Mouse (Mus musculus): ENCODE results near the gene Mob3b. TPM values are rescaled to one million over a fixed set of nuclear protein-coding genes. Genes with fewer than 3 reads are reported as not detected.
A peak's percentile ranks its signal among the peaks of the same experiment; 100 is the strongest.

Gene Mob3b
- polyA plus RNA-seq, 1 experiment from 2014 or later, result 8.4 TPM

GRCm38 (mm10) chr4:35167855-35168254, 10.6 kb upstream of the Mob3b start:
- H3K27ac ChIP-seq, result no peak overlapping the region
- H3K36me3 ChIP-seq, result no peaks in the 10 kb centered on the region
- no peaks in the 10 kb centered on the region for H3K27me3 ChIP-seq (replicated peaks)
- H3K9ac ChIP-seq, result no peak overlapping the region
- no peaks in the 10 kb centered on the region for H3K9me3 ChIP-seq
- H3K4me1 ChIP-seq, result no peaks in the 10 kb centered on the region
- H3K4me3 ChIP-seq, result no peak overlapping the region
- H3K4me2 ChIP-seq (replicated peaks), result no peak overlapping the region
- ATAC-seq (ENCODE audit: low FRiP score, low read depth), result no peak
- 80% methylated on average over 5 of the region's 5 CpGs for WGBS

DNA sequence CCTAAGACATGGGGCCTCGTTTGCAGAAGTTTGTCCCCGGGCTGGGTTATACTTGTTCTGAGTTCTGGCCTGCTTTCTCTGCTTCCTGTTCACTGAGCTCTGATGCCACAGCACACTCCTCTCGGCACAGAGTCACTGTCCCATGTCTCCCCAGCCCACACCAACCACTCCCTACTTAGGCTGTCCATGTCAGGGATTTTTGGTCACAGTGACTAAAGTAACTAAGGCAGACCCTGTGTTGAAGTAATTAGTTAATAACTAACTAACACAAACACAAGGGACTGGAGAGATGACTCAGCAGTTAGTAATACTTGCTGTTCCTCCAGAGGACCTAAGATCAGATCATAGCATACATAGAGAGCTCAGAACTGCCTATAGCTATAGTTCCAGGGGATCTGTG, 8.7 kb upstream of the Mob3b start:
- no peaks in the 10 kb centered on the region for H3K36me3 ChIP-seq
- no peak overlapping the region for H3K27ac ChIP-seq
- no peaks in the 10 kb centered on the region for H3K4me1 ChIP-seq
- H3K4me3 ChIP-seq, result no peak overlapping the region
- 84% methylated on average over 3 of the region's 3 CpGs for WGBS
- H3K9me3 ChIP-seq, result no peaks in the 10 kb centered on the region
- no peaks in the 10 kb centered on the region for H3K27me3 ChIP-seq (replicated peaks)
- H3K9ac ChIP-seq, result no peak overlapping the region
- ATAC-seq (ENCODE audit: low FRiP score, low read depth), result no peak
- H3K4me2 ChIP-seq (replicated peaks), result no peak overlapping the region

GRCm38 (mm10) chr4:35165275-35165674, 8.0 kb upstream of the Mob3b start:
- H3K36me3 ChIP-seq, result no peaks in the 10 kb centered on the region
- H3K4me3 ChIP-seq, result no peak overlapping the region
- no peaks in the 10 kb centered on the region for H3K4me1 ChIP-seq
- ATAC-seq (ENCODE audit: low FRiP score, low read depth), result no peak
- H3K27me3 ChIP-seq (replicated peaks), result no peaks in the 10 kb centered on the region
- 92% methylated on average over 2 of the region's 2 CpGs for WGBS
- no peak overlapping the region for H3K4me2 ChIP-seq (replicated peaks)
- no peaks in the 10 kb centered on the region for H3K9me3 ChIP-seq
- no peak overlapping the region for H3K27ac ChIP-seq
- H3K9ac ChIP-seq, result no peak overlapping the region

GRCm38 (mm10) chr4:35157815-35158214, 531 bp upstream of the Mob3b start:
- no peak overlapping the region for H3K27ac ChIP-seq
- ATAC-seq (ENCODE audit: low FRiP score, low read depth), result no peak
- peak overlapping the region; percentile 57; the same call in 1 of the 2 replicates for H3K4me3 ChIP-seq
- H3K4me1 ChIP-seq, result peaks cover 16% of the 10 kb centered on the region
- H3K9me3 ChIP-seq, result no peaks in the 10 kb centered on the region
- no peak overlapping the region for H3K9ac ChIP-seq
- H3K4me2 ChIP-seq (replicated peaks), result no peak overlapping the region
- H3K27me3 ChIP-seq (replicated peaks), result no peaks in the 10 kb centered on the region
- WGBS, result 65% methylated on average over 11 of the region's 11 CpGs
- no peaks in the 10 kb centered on the region for H3K36me3 ChIP-seq

GRCm38 (mm10) chr4:35156149-35156611, 1.1 kb downstream of the Mob3b start:
- ATAC-seq (ENCODE audit: low FRiP score, low read depth), result peak; percentile 77
- under 1% methylated on average over 26 of the region's 26 CpGs for WGBS

DNA sequence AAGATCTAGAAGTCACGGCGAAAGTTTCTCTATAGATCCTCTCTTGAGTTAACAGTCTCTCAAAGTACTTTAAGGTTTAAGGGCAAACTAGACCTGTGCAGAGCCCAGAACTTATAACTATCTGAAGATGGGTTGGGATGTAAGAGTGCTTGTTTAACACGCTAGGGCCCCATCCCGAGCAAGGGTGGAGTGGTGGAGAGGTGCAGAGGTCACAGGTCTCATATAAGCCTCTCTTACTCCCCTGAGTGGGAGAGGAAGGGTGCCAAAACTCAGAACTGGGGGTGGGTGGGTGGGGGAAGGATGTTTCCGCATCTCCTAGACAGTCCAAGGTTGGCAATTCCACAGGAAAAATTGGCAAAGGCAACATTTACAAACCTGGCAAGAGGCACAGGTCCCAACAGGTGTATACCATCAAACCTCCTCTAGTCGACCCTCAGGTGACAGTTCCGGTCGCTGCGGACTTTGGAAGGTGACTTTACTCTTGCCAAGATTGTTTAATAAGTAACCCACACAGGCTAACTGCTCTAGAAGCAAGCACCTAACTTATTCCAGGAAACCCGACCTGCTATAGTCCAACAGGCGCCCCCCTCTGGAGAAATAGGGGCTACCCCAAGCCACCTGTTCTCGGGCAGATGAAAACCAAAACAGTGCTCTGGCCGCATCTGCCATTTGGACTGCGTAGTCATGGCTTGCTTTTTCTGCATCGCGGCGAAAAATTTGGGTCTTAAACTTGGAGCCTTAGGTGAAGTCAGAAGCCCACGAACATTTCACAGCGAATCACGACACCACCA, 2.0 kb downstream of the Mob3b start:
- Histone ChIP-seq H3K36me3 (no peaks in the 10 kb centered on the region), H3K4me3 (peak overlapping the region; percentile 57), H3K4me1 (peaks cover 16% of the 10 kb centered on the region), H3K9me3 (no peaks in the 10 kb centered on the region), H3K4me2 (replicated peaks) (peak overlapping the region; percentile 92), H3K27ac (no peak overlapping the region), H3K9ac (peak overlapping the region; percentile 38; the same call in 1 of the 2 replicates), H3K27me3 (replicated peaks) (no peaks in the 10 kb centered on the region)
- WGBS, result 19% methylated on average over 20 of the region's 20 CpGs
- ATAC-seq (ENCODE audit: low FRiP score, low read depth), result no peak

More at GRCm38 (mm10) chr4:35156149-35156611, 1.1 kb downstream of the Mob3b start:
- no peak overlapping the region for H3K27ac ChIP-seq
- H3K4me2 ChIP-seq (replicated peaks), result peak overlapping the region; percentile 92
- H3K9me3 ChIP-seq, result no peaks in the 10 kb centered on the region
- H3K36me3 ChIP-seq, result no peaks in the 10 kb centered on the region
- H3K27me3 ChIP-seq (replicated peaks), result no peaks in the 10 kb centered on the region
- H3K4me1 ChIP-seq, result peaks cover 16% of the 10 kb centered on the region
- peak overlapping the region; percentile 38 for H3K9ac ChIP-seq
- H3K4me3 ChIP-seq, result peak overlapping the region; percentile 57

- H3K4me1 ChIP-seq, result peaks cover 16% of the 10 kb centered on the region
- no peak overlapping the region for H3K4me3 ChIP-seq
- H3K9ac ChIP-seq, result no peak overlapping the region
- H3K4me2 ChIP-seq (replicated peaks), result no peak overlapping the region
- no peaks in the 10 kb centered on the region for H3K27me3 ChIP-seq (replicated peaks)
- H3K36me3 ChIP-seq, result no peaks in the 10 kb centered on the region
- no peaks in the 10 kb centered on the region for H3K9me3 ChIP-seq
- no peak overlapping the region for H3K27ac ChIP-seq
- no peak for ATAC-seq (ENCODE audit: low FRiP score, low read depth)
- WGBS, result 3% methylated on average over 3 of the region's 3 CpGs
Measured at GRCm38 (mm10) chr4:35154051-35154450, 3.2 kb downstream of the Mob3b start.

- WGBS, result 86% methylated on average over 4 of the region's 4 CpGs
- H3K4me1 ChIP-seq, result peaks cover 16% of the 10 kb centered on the region
- no peak for ATAC-seq (ENCODE audit: low FRiP score, low read depth)
- no peak within 1 kb of the TSS for H3K4me3 ChIP-seq
- H3K9me3 ChIP-seq, result no peaks in the 10 kb centered on the region
- H3K9ac ChIP-seq, result no peak within 1 kb of the TSS
- no peaks in the 10 kb centered on the region for H3K36me3 ChIP-seq
- no peak within 1 kb of the TSS for H3K4me2 ChIP-seq (replicated peaks)
- H3K27me3 ChIP-seq (replicated peaks), result no peaks in the 10 kb centered on the region
- no peak within 1 kb of the TSS for H3K27ac ChIP-seq
Measured at GRCm38 (mm10) chr4:35151756-35152155, 5.5 kb downstream of the Mob3b start, which contains the start of gene Ifnk. Gene Ifnk (plus strand): TSS chr4:35152056.

- Histone ChIP-seq H3K4me3 (no peak overlapping the region), H3K4me2 (replicated peaks) (no peak overlapping the region), H3K9me3 (no peaks in the 10 kb centered on the region), H3K27ac (no peak overlapping the region), H3K9ac (no peak overlapping the region), H3K27me3 (replicated peaks) (no peaks in the 10 kb centered on the region), H3K4me1 (peaks cover 9% of the 10 kb centered on the region), H3K36me3 (no peaks in the 10 kb centered on the region)
- 94% methylated on average over 3 of the region's 3 CpGs for WGBS
- ATAC-seq (ENCODE audit: low FRiP score, low read depth), result no peak
Measured at GRCm38 (mm10) chr4:35150706-35151105, 6.6 kb downstream of the Mob3b start.

DNA sequence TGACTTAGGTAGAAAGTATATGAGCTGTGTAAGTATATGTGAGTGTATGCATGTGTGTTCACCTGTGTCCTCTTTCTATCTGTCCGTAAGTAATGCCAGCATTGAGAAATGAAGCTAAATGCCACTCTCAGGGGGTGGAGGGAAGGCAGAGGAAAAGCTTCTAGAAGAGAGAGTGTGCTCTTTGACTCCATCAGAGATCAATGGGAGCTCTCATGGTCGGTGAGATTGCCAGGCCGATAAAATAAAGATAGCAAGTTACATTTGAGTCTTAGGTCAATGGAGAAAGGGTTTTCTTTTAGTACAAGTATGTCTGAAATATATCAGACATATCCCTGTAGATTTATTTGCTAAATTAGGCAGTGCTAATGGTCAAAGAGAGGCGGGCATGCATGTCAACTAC, 9.0 kb downstream of the Mob3b start:
- Histone ChIP-seq H3K36me3 (no peaks in the 10 kb centered on the region), H3K4me2 (replicated peaks) (no peak overlapping the region), H3K4me1 (no peaks in the 10 kb centered on the region), H3K9me3 (no peaks in the 10 kb centered on the region), H3K27ac (no peak overlapping the region), H3K4me3 (no peak overlapping the region), H3K27me3 (replicated peaks) (no peaks in the 10 kb centered on the region), H3K9ac (no peak overlapping the region)
- ATAC-seq (ENCODE audit: low FRiP score, low read depth), result no peak
- 94% methylated on average over 4 of the region's 4 CpGs for WGBS

DNA sequence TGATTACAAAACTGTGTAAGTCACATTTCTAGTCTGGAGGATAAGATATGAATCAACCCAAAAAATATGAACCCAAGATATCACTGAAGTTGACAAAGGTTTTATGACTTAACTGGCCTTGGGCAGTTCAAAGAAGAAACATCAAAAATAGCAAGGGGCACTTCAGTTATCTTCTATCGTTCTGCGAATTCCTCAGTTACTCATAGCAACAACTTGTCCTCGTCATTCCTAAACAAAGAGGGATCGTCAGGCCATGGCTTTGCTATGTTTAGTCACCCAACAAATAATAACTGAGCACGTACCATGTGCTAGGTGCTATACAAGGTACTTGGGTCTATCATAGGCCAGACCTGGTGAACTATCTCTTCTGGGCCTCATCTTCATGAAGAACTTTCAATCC, 10.7 kb downstream of the Mob3b start:
- H3K9me3 ChIP-seq, result no peaks in the 10 kb centered on the region
- no peaks in the 10 kb centered on the region for H3K36me3 ChIP-seq
- H3K4me3 ChIP-seq, result no peak overlapping the region
- no peaks in the 10 kb centered on the region for H3K27me3 ChIP-seq (replicated peaks)
- no peak for ATAC-seq (ENCODE audit: low FRiP score, low read depth)
- 96% methylated on average over 5 of the region's 5 CpGs for WGBS
- no peak overlapping the region for H3K27ac ChIP-seq
- no peak overlapping the region for H3K9ac ChIP-seq
- H3K4me1 ChIP-seq, result no peaks in the 10 kb centered on the region
- H3K4me2 ChIP-seq (replicated peaks), result no peak overlapping the region

DNA sequence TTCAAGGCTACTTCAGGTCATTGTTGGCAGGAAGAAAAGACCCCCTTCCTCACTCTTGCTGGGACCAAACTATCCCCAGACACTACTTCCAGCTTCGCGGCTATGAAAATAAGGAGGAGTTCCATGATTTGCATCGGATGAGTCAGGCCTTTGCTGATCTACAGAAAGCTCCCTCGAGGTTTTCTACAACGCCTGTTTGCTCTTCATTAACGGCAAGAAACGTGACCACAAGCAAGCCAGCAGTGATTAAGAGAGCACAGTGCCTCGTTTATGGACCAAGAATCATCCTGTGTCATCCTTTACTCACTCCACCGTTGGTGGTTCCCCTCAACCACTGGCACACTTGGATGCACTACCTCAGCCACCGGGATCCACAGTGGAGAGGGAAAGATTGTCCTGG, 11.6 kb downstream of the Mob3b start:
- no peak for ATAC-seq (ENCODE audit: low FRiP score, low read depth)
- WGBS, result 87% methylated on average over 10 of the region's 10 CpGs
- H3K27me3 ChIP-seq (replicated peaks), result no peaks in the 10 kb centered on the region
- H3K9ac ChIP-seq, result no peak overlapping the region
- no peak overlapping the region for H3K27ac ChIP-seq
- H3K4me3 ChIP-seq, result no peak overlapping the region
- no peaks in the 10 kb centered on the region for H3K9me3 ChIP-seq
- H3K4me2 ChIP-seq (replicated peaks), result no peak overlapping the region
- no peaks in the 10 kb centered on the region for H3K36me3 ChIP-seq
- H3K4me1 ChIP-seq, result no peaks in the 10 kb centered on the region

Measured in neural tube, embryonic 12.5 days (tissue).